Mouse (Mus musculus) midbrain, embryonic 13.5 days (tissue): Measurements from ENCODE around the gene Elmo3. TPM values are rescaled to one million over a fixed set of nuclear protein-coding genes. Genes with fewer than 3 reads are reported as not detected.

Experiments
- ATAC-seq: fragments of 200-750 bp; cut with Nextera tagmentation; 2 replicates; pipeline ENCODE4 v1.8.0; 2017; ENCODE audit warnings: mild to moderate bottlenecking, moderate TSS enrichment, moderate library complexity
- H3K27ac ChIP-seq: fragments of 300-500 bp; sonication (generic); 2 replicates; pipeline ENCODE4 v1.5.1; 2015; ENCODE audit warnings: inconsistent platforms, mild to moderate bottlenecking, moderate library complexity
- H3K27me3 ChIP-seq: fragments of 300-500 bp; sonication (generic); 2 replicates; pipeline ENCODE4 v1.6.1; 2015; ENCODE audit warnings: mild to moderate bottlenecking, inconsistent platforms
- H3K36me3 ChIP-seq: fragments of 300-500 bp; sonication (generic); 2 replicates; pipeline ENCODE4 v1.6.1; 2015; ENCODE audit warnings: mild to moderate bottlenecking, inconsistent platforms
- H3K4me1 ChIP-seq: fragments of 300-500 bp; sonication (generic); replicated peaks from 2 replicates; pipeline ENCODE4 v1.6.1; 2015; ENCODE audit warnings: inconsistent platforms
- H3K4me2 ChIP-seq: fragments of 300-500 bp; sonication (generic); replicated peaks from 2 replicates; pipeline ENCODE4 v1.6.1; 2015; ENCODE audit warnings: moderate library complexity, mild to moderate bottlenecking, inconsistent platforms
- H3K4me3 ChIP-seq: fragments of 300-500 bp; sonication (generic); replicated peaks from 2 replicates; pipeline ENCODE4 v1.5.1; 2015; ENCODE audit warnings: mild to moderate bottlenecking, inconsistent platforms
- H3K9ac ChIP-seq: fragments of 300-500 bp; sonication (generic); replicated peaks from 2 replicates; pipeline ENCODE4 v1.6.1; 2015; ENCODE audit warnings: mild to moderate bottlenecking, inconsistent platforms
- H3K9me3 ChIP-seq: fragments of 300-500 bp; sonication (generic); 2 replicates; pipeline ENCODE4 v1.6.1; 2016; ENCODE audit warnings: mild to moderate bottlenecking, inconsistent platforms
- WGBS: fragments of 180-500 bp; shearing (Covaris S2); methylation state at CpG from one replicate; pipeline ENCODE4 v1.1.7; 2015; 5-methylcytosine and 5-hydroxymethylcytosine counted together
- microRNA counts: library from miRNA; unstranded; fragments of <30 nt; microRNA quantifications from one replicate; lab custom pipeline; 2016
- microRNA-seq: library from miRNA; unstranded; fragments of <30 nt; microRNA quantifications from one replicate; pipeline ENCODE4, GENCODE M21; 2016
- polyA plus RNA-seq: library from polyadenylated mRNA; unstranded; fragments of >200 nt; fragmentation: Nextera tagmentation; extraction: Ambion mirVana; gene quantifications from 2 replicates; pipeline ENCODE4 v1.2.1, GENCODE M21; 2015

Elmo3 gene
- polyA plus RNA-seq, 1 experiment from 2014 or later = 0.97 TPM

DNA sequence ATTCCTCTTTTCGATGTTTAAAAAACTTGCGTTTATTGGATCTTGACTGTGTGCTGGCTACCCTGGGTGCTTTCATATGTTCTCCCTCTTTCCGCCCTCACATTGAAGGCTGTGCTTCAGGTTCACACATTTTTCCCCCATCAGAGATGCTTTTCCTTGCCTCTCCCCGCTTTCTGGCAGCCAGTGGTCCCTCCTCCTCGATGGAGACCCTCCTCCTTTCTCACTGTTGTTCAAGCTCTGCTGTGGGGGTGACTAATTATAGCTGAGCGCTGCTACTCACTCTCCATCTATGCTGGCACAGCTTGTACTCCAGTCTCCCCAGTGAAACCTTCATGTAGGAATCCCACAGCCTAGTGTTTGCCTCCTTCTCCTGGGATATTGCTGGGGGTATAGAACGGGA lies 44.8 kb downstream of the Elmo3 start:
- peak overlapping the region; percentile 95 for H3K4me2 ChIP-seq
- peaks cover 19% of the 10 kb centered on the region for H3K27me3 ChIP-seq
- H3K27ac ChIP-seq = no peak overlapping the region
- H3K9me3 ChIP-seq = no peaks in the 10 kb centered on the region
- peak overlapping the region; percentile 56 for H3K4me3 ChIP-seq
- ATAC-seq = no peak
- peak overlapping the region; percentile 75 for H3K9ac ChIP-seq
- peaks cover 37% of the 10 kb centered on the region for H3K4me1 ChIP-seq
- WGBS = 41% methylated on average over 7 of the region's 7 CpGs
- peaks cover 3% of the 10 kb centered on the region; the same call in 1 of the 2 replicates for H3K36me3 ChIP-seq

DNA sequence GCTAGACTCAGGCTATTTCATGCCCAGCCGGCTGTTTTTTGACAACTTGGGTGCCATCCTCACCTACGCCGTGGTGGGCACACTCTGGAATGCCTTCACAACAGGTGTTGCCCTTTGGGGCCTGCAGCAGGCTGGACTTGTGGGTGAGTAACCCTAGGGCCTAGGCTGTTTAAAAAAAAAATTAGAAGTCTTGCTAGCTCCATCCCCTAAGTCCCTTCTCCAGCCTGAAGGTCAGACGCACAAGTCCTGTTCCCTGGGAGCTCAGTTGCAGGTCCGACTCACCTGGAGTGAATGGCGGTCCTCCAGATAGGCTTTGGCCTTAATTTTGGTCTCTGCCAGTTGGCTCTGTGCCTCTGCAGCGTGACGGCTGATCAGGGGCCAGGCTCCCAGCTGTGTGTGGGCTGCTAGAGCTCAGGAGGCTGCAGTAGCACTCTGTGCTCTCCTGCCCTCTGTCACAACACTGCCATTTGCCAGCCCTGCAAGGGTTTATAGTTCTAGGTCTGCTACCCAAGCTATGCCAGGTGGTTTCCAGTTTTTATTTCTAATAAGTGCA lies 48.3 kb downstream of the Elmo3 start:
- H3K4me2 ChIP-seq = no peak overlapping the region
- WGBS = 83% methylated on average over 8 of the region's 8 CpGs
- H3K27ac ChIP-seq = no peak overlapping the region
- peaks cover 16% of the 10 kb centered on the region for H3K4me1 ChIP-seq
- no peak overlapping the region for H3K4me3 ChIP-seq
- 0 out of 2 replicates have a peak, but pooled peaks cover 3% of the 10 kb centered on the region for H3K27me3 ChIP-seq
- peaks cover 16% of the 10 kb centered on the region for H3K36me3 ChIP-seq
- H3K9me3 ChIP-seq = no peaks in the 10 kb centered on the region
- ATAC-seq = no peak
- no peak overlapping the region for H3K9ac ChIP-seq

DNA sequence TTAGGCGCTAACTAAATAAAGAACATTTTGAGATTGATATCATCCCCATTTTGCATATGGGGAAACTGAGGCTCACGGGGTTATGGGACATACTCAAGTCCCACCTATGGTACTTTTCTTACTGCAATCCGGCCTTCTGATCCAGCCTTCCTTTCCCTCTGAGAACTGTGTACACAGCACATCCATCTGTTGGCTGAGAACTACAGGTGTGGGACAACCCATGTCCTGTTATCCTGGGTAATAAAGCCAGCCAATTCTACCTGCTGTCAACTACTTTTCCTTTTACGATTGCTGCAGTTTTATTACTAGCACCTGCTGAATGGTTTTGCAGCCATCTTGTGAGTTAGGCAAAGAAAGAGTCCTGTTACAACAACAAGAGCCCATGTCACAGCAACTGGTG lies 49.1 kb downstream of the Elmo3 start:
- no peak overlapping the region for H3K4me2 ChIP-seq
- H3K4me1 ChIP-seq = peaks cover 15% of the 10 kb centered on the region
- H3K27me3 ChIP-seq = 0 out of 2 replicates have a peak, but pooled peaks cover 3% of the 10 kb centered on the region
- no peak overlapping the region for H3K27ac ChIP-seq
- 90% methylated on average over 4 of the region's 4 CpGs for WGBS
- no peak for ATAC-seq
- no peak overlapping the region for H3K9ac ChIP-seq
- no peaks in the 10 kb centered on the region for H3K9me3 ChIP-seq
- H3K36me3 ChIP-seq = peaks cover 16% of the 10 kb centered on the region
- H3K4me3 ChIP-seq = no peak overlapping the region

DNA sequence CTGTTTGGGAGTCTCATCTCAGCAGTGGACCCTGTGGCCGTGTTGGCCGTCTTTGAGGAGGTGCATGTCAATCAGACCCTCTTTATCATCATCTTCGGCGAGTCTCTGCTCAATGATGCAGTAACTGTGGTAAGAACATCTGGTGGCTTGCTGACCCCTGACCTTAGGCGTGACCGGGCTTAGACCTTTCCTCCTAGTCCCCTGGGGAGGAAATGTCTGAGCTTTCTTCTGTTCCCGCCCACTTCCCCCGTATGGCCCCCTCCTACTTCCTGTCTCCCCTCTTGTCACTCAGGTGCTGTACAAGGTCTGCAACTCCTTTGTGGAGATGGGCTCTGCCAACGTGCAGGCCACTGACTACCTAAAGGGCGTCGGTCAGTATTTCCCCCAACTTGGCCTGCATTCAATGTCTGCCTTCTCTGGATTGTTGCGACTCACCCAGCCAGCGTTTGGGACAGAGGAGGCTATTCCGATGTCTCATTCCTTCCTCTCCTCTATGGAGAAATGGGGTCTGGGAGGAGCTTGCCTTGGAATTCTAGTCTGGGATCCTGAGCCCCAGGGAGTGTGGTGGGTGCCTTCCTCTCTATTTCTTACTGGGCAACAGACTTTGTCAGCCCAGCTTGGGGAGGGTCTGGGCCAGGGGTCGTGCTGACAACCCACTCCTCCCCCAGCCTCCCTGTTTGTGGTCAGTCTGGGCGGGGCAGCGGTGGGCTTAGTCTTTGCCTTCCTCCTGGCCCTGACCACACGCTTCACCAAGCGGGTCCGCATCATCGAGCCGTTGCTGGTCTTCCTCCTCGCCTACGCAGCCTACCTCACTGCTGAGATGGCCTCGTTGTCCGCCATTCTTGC lies 50.0 kb downstream of the Elmo3 start:
- no peak overlapping the region for H3K9ac ChIP-seq
- peaks cover 6% of the 10 kb centered on the region for H3K4me1 ChIP-seq
- no peak for ATAC-seq
- 0 out of 2 replicates have a peak, but pooled peaks cover 3% of the 10 kb centered on the region for H3K27me3 ChIP-seq
- H3K36me3 ChIP-seq = peaks cover 16% of the 10 kb centered on the region
- H3K9me3 ChIP-seq = no peaks in the 10 kb centered on the region
- no peak overlapping the region for H3K4me3 ChIP-seq
- no peak overlapping the region for H3K4me2 ChIP-seq
- 57% methylated on average over 26 of the region's 26 CpGs for WGBS
- no peak overlapping the region for H3K27ac ChIP-seq

DNA sequence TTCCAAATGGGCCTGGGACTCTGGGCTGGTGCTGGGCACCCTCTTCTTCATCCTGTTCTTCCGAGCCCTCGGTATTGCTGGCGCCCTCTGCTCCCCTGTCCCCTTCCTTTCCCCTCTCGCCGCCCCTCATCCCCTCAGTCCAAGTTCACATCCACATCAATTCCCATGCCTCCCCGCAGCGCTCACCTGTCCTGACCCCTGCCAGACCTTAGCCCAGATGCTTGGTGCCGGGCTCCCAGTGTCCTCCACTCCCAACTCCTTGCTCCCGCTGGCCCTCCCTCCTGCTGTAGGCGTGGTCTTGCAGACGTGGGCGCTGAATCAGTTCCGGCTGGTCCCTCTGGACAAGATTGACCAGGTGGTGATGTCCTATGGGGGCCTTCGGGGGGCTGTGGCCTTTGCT lies 51.3 kb downstream of the Elmo3 start:
- Histone ChIP-seq H3K27me3 (no peaks in the 10 kb centered on the region), H3K9me3 (no peaks in the 10 kb centered on the region), H3K4me3 (no peak overlapping the region), H3K36me3 (peaks cover 16% of the 10 kb centered on the region), H3K27ac (no peak overlapping the region), H3K4me1 (no peaks in the 10 kb centered on the region; the same call in 1 of the 2 replicates), H3K4me2 (no peak overlapping the region), H3K9ac (no peak overlapping the region)
- ATAC-seq = no peak
- WGBS = 89% methylated on average over 14 of the region's 14 CpGs

DNA sequence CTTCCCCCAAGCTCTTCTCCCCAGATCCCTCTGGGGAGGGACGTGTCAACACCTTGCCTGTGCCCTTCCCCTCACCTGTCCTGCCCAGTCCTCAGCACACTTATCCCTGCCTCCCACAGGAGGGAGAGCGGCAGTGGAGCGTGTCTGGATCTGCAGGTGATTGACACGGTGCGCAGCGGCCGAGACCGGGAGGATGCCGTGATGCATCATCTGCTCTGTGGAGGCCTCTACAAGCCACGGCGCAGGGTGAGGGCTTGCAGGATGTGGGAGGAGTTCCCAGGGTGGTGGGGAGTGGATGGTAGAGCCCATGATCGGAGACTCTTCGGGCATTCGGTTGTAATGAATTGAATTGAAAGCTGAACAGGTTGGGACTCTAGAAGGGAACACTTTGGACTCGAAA lies 53.8 kb downstream of the Elmo3 start:
- Histone ChIP-seq H3K4me2 (no peak overlapping the region), H3K9me3 (no peaks in the 10 kb centered on the region), H3K36me3 (peaks cover 28% of the 10 kb centered on the region), H3K4me1 (no peaks in the 10 kb centered on the region; the same call in 1 of the 2 replicates), H3K27me3 (no peaks in the 10 kb centered on the region), H3K4me3 (no peak overlapping the region), H3K9ac (no peak overlapping the region), H3K27ac (no peak overlapping the region)
- peak; percentile 44; the same call in 1 of the 2 replicates for ATAC-seq
- WGBS = 67% methylated on average over 15 of the region's 15 CpGs

DNA sequence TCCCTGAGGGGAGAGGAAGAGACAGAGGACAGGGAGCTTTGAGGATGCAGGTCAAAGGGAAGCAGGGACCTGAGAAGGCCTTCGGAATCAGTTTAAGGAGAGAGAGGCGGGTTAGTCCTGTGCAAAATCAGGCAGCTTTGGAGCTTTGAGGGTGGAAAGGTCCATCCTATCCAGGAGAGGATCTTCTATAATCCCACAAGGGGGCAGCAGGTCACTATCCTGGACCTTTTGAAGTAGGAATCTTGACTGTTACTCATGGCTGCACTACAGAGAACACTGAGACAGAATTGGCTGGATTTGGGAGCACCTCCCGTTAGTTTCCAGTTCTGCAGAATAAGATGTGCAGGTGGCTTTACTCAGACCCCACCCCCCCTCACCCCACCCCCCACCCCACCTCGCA lies 54.2 kb downstream of the Elmo3 start:
- no peak overlapping the region for H3K27ac ChIP-seq
- no peak overlapping the region for H3K4me3 ChIP-seq
- peaks cover 32% of the 10 kb centered on the region for H3K36me3 ChIP-seq
- H3K9ac ChIP-seq = no peak overlapping the region
- H3K4me1 ChIP-seq = no peaks in the 10 kb centered on the region; the same call in 1 of the 2 replicates
- H3K9me3 ChIP-seq = no peaks in the 10 kb centered on the region
- peak; percentile 47; the same call in 1 of the 2 replicates for ATAC-seq
- H3K4me2 ChIP-seq = no peak overlapping the region
- H3K27me3 ChIP-seq = no peaks in the 10 kb centered on the region
- 35% methylated on average over 4 of the region's 4 CpGs for WGBS

MicroRNAs within 50 kb of the gene (microRNA counts, 519-probe panel; counts per million panel counts)
- microRNA mmu-miR-328 (lab: Ali Mortazavi, UCI) = 3,207 counts per million, percentile 66 among the panel's probes with 10 or more counts

Small RNAs within 50 kb of the gene (microRNA-seq; reads per million reads assigned to microRNA genes)
- gene Gm27320 (not detected), gene Mir328 (419 reads per million, percentile 68 among the genes with 10 or more reads in this experiment)

Other genes starting within 250 kb of the Elmo3 start
- not detected in 2 replicates for gene Ces3b, start 221.8 kb upstream of the Elmo3 start, polyA plus RNA-seq
- gene Ces4a, start 173.8 kb upstream of the Elmo3 start, polyA plus RNA-seq = not detected in 2 replicates
- 23.2 and 25.3 TPM in 2 replicates for gene Cbfb, start 134.9 kb upstream of the Elmo3 start, polyA plus RNA-seq
- 30.5 and 33.7 TPM in 2 replicates for gene D230025D16Rik, start 80.5 kb upstream of the Elmo3 start, polyA plus RNA-seq
- gene B3gnt9, start 50.4 kb upstream of the Elmo3 start, polyA plus RNA-seq = 3.6 and 4.2 TPM in 2 replicates
- 12.5 and 13.4 TPM in 2 replicates for gene Tradd, start 41.0 kb upstream of the Elmo3 start, polyA plus RNA-seq
- gene Fbxl8, start 41.0 kb upstream of the Elmo3 start, polyA plus RNA-seq = 0.48 and 0.61 TPM in 2 replicates
- gene Hsf4, start 35.8 kb upstream of the Elmo3 start, polyA plus RNA-seq = 0.17 and 0.38 TPM in 2 replicates
- 3.1 and 4.3 TPM in 2 replicates for gene Nol3, start 29.5 kb upstream of the Elmo3 start, polyA plus RNA-seq
- gene 4931428F04Rik, start 15.7 kb upstream of the Elmo3 start, polyA plus RNA-seq = 106 and 107 TPM in 2 replicates
- gene Exoc3l, start 9.5 kb upstream of the Elmo3 start, polyA plus RNA-seq = 10.4 and 11.7 TPM in 2 replicates
- gene E2f4, start 7.9 kb upstream of the Elmo3 start, polyA plus RNA-seq = 51.1 and 57.5 TPM in 2 replicates
- gene Lrrc29, start 20.7 kb downstream of the Elmo3 start, polyA plus RNA-seq = 0.98 and 1.1 TPM in 2 replicates
- gene Tmem208, start 20.8 kb downstream of the Elmo3 start, polyA plus RNA-seq = 121 TPM in 2 replicates
- 0.53 and 0.57 TPM in 2 replicates for gene Fhod1, start 42.4 kb downstream of the Elmo3 start, polyA plus RNA-seq
- 5.4 and 5.6 TPM in 2 replicates for gene Slc9a5, start 43.2 kb downstream of the Elmo3 start, polyA plus RNA-seq
- gene Plekhg4, start 67.7 kb downstream of the Elmo3 start, polyA plus RNA-seq = 0.93 and 1.5 TPM in 2 replicates
- gene Kctd19, start 107.9 kb downstream of the Elmo3 start, polyA plus RNA-seq = not detected in 2 replicates
- 1.5 and 2.4 TPM in 2 replicates for gene Lrrc36, start 108.0 kb downstream of the Elmo3 start, polyA plus RNA-seq
- 93.1 and 111 TPM in 2 replicates for gene Tppp3, start 165.9 kb downstream of the Elmo3 start, polyA plus RNA-seq
- 26.2 and 31.3 TPM in 2 replicates for gene Zdhhc1, start 191.3 kb downstream of the Elmo3 start, polyA plus RNA-seq
- 11.6 and 16.9 TPM in 2 replicates for gene Hsd11b2, start 213.2 kb downstream of the Elmo3 start, polyA plus RNA-seq